Mouse (Mus musculus): ENCODE measurements around the gene Capza1.
"Not testable (repeated sequence)": the region's sequence is repeated elsewhere in the genome, so short reads cannot be mapped to it uniquely, and the experiment has no call there.

Gene Capza1

GRCm38 (mm10) chr3:104863786-104864650 is at the start of gene Capza1, which contains the start of gene St7l:
Capza1 (minus strand) TSS chr3:104864505.
St7l (plus strand) TSS chr3:104864005.
- DNase-seq (ENCODE audit: low spot score) = peak; percentile 81

GRCm38 (mm10) chr3:104909195-104909594 is 44.9 kb upstream of the Capza1 start:
- no peak for DNase-seq (ENCODE audit: low spot score)

- peak; percentile 12 for DNase-seq (ENCODE audit: low spot score)
These were observed 41.7 kb upstream of the Capza1 start for GRCm38 (mm10) chr3:104906007-104906406.

- DNase-seq (ENCODE audit: low spot score) = no peak
These were observed 41.1 kb upstream of the Capza1 start for GRCm38 (mm10) chr3:104905389-104905788.

GRCm38 (mm10) chr3:104901154-104901553 is 36.8 kb upstream of the Capza1 start:
- no peak for DNase-seq (ENCODE audit: low spot score)

- no peak for DNase-seq (ENCODE audit: low spot score)
These were observed 31.8 kb upstream of the Capza1 start for GRCm38 (mm10) chr3:104896141-104896540.

- DNase-seq (ENCODE audit: low spot score) = no peak
These were observed 24.3 kb upstream of the Capza1 start for GRCm38 (mm10) chr3:104888585-104888984.

GRCm38 (mm10) chr3:104869611-104870010 is 5.3 kb upstream of the Capza1 start:
- DNase-seq (ENCODE audit: low spot score) = no peak

GRCm38 (mm10) chr3:104866674-104867073 is 2.4 kb upstream of the Capza1 start:
- not testable (repeated sequence) for DNase-seq (ENCODE audit: low spot score)

- no peak for DNase-seq (ENCODE audit: low spot score)
These were observed 1.1 kb upstream of the Capza1 start for GRCm38 (mm10) chr3:104865341-104865788.

- DNase-seq (ENCODE audit: low spot score) = peak; percentile 79
These were observed 491 bp upstream of the Capza1 start for GRCm38 (mm10) chr3:104864651-104865340.

- no peak for DNase-seq (ENCODE audit: low spot score)
These were observed 5.7 kb downstream of the Capza1 start for GRCm38 (mm10) chr3:104858560-104858959.

- DNase-seq (ENCODE audit: low spot score) = no peak
These were observed 8.2 kb downstream of the Capza1 start for GRCm38 (mm10) chr3:104856106-104856505.

- no peak for DNase-seq (ENCODE audit: low spot score)
These were observed 9.4 kb downstream of the Capza1 start for GRCm38 (mm10) chr3:104854866-104855265.

- no peak for DNase-seq (ENCODE audit: low spot score)
These were observed 9.8 kb downstream of the Capza1 start for GRCm38 (mm10) chr3:104854465-104854864.

- DNase-seq (ENCODE audit: low spot score) = no peak
These were observed 17.7 kb downstream of the Capza1 start for GRCm38 (mm10) chr3:104846601-104847000.

- no peak for DNase-seq (ENCODE audit: low spot score)
These were observed 23.3 kb downstream of the Capza1 start for GRCm38 (mm10) chr3:104841049-104841448.

- DNase-seq (ENCODE audit: low spot score) = no peak
These were observed 28.5 kb downstream of the Capza1 start for GRCm38 (mm10) chr3:104835797-104836196.

- DNase-seq (ENCODE audit: low spot score) = no peak
These were observed 41.9 kb downstream of the Capza1 start for GRCm38 (mm10) chr3:104822413-104822812.

- no peak for DNase-seq (ENCODE audit: low spot score)
These were observed 43.9 kb downstream of the Capza1 start for GRCm38 (mm10) chr3:104820426-104820825.

GRCm38 (mm10) chr3:104818749-104819134 is 45.6 kb downstream of the Capza1 start:
- no peak for DNase-seq (ENCODE audit: low spot score)

- DNase-seq (ENCODE audit: low spot score) = no peak
These were observed 46.1 kb downstream of the Capza1 start, which contains the start of gene Mov10 for GRCm38 (mm10) chr3:104817991-104818748. Mov10 (minus strand) TSS chr3:104818563.
